Mouse (Mus musculus) embryonic fibroblast, embryonic 13.5 days (primary cell): ENCODE data around the gene Wdr12.

Experiments
- CTCF ChIP-seq: IDR thresholded peaks from 2 replicates; pipeline ENCODE4 v1.5.1; 2011; ENCODE audit warnings: mild to moderate bottlenecking, control low read depth, low read length, moderate library complexity, borderline replicate concordance; ENCODE audit not compliant: insufficient read depth
- POLR2A ChIP-seq: IDR thresholded peaks from 2 replicates; pipeline ENCODE4 v1.6.1; 2011; ENCODE audit warnings: low read depth, mild to moderate bottlenecking, control low read depth, low read length, moderate library complexity

DNA sequence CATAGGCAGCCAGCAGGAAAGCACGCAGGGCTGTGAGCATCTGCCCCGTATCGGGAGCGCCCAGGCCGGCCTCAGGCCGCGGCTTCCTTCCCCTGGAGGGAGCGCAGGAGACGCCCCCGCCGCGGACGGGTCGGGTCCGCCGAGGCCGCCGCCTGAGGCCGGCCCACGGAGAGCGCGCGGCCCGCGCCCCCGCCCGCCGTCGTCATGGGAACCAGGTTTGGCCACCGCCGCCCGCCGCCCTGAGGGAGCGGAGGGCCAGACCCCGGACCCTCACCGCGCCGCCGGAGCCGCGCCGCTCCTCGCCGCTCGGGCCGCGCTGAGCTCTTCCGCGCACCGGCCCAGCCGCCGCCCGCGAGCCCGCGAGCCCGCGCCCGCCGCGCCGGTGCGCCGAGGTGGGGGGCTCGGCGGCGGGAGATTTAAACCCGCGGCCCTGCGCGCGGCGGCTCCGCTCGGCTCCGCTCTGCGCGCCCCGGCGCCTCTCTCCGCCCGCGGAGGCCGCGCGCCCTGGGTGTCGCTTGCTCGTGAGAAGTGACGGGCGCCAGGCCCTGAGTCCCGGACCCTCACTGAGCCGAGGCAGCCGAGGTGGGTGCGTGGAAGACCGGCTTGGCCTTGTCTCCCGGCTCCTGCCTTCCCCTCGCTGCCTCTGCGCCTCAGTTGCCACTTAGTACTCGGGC, 55.5 kb downstream of the Wdr12 start, which contains the start of gene Ica1l:
- TF ChIP-seq CTCF (no peak), POLR2A (no peak)
